Mouse (Mus musculus): Measurements from ENCODE around the gene 2900026A02Rik.

The 2900026A02Rik gene

DNA sequence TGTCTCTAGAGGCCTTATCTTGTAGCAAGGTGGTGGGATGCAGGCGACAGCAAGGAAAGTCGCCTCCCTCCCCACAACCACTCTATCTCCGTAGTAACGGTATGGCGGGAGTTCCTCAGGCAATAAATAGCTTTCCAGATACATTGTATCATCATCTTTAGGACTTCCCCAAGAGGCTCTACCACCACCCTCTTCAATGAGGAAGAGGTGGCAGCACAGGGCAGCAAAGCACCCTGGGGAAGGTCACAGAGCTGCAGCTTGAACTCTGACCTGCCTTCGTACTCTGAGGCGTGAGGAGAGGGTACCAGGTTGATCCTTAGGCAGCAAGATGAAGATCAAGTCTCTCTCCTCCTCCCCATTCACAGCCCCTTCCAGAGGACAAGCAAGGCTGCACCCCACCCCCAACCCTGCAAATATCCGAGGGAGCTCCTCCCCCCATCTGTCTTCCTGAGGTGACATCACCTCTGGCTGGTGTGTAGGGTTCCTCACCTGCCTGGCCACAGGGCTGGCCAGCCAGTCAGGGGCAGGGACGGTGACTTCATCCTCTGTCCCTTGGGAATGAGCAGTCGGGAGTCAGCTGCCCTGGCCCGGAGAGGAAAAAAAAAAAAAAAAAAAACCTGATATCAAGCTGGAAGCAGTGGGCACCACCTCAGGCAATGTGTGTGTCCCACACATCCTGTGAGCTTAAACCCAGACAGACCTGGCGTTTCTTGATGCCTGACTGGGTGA is 98.5 kb downstream of the 2900026A02Rik start:
- DNase-seq (ENCODE audit: low read depth), result no peak

DNA sequence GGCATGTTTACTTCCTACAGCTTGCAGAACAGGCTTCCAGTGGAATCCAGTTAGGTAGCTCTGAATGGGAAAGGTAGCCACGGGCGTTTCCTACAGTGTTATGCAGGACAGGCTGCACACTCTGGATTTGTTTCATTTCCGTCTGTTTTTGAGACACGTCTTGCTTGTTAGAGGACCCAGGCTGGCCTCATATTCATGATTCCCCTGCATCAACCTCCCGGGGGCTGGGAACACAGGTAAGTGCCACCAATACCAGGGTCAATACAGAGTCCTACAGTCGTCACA is 99.5 kb downstream of the 2900026A02Rik start:
- DNase-seq (ENCODE audit: low read depth), result no peak

DNA sequence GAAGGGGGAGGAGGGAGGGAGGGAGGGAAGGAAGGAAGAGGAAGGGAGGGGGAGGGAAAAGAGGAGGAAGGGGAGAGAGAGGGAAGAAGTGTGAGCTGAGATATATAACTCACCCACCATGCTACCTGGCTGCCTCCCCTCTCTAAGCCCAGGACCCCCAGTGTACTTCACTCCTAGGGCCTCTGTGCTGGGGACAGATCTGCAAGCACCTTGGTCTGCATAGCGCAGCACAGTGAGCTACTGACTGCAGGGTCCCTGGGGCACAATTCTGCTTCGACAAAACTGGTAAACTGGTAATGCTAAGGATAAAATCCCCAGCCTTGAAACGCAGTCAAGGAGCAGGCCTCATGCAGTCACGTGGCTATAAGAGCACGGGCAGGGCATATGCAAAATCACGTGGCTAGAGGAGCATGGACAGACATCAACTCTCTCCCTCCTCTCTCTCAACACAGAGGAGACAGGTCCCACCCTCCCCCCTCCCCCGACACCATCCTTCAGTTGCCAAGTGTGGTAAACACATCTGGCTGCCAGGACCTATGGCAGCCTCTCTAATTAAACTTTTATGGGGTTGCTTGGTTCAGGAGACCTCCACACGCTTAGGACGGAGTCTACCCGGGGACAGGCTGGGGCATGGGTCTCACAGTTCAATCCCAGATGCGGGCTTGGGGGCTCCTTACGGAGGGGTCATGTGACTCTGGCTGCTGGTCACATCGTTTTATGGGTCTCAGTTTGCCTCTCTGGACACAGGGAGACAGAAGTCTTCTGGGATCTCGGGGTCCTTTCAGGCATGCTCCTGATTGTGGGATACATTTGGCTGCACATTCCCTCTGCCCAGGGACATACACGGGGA is 100.1 kb downstream of the 2900026A02Rik start:
- DNase-seq (ENCODE audit: low read depth), result no peak

DNA sequence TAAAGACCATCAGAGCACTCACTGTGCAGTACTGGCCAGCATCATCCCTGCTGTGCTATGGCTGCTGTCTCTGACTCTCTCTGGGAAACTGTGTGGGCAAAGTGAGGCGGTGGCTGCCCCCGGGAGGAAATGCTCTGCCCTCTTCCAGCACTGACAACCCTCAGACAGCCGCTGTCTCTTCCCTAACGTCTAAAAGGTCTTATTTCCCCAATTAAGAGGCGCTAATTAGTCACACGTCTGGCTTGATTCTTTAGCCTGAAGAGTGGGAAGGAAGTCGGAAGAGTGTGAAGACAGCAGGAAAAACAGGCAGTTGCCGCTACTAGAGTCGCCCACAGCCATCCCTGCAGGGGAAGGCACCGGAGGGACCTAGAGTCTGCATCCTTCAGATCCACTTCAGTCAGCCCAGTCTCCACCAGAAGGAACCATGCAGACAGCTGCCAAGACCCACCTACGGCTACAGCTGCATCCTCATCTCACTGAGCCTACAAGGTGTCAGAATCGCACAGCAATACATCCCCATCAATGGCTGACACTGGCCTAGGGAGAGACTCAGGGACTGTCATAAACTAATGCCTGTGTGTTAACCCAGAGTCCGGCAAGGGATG is 101.1 kb downstream of the 2900026A02Rik start:
- DNase-seq (ENCODE audit: low read depth), result no peak

DNA sequence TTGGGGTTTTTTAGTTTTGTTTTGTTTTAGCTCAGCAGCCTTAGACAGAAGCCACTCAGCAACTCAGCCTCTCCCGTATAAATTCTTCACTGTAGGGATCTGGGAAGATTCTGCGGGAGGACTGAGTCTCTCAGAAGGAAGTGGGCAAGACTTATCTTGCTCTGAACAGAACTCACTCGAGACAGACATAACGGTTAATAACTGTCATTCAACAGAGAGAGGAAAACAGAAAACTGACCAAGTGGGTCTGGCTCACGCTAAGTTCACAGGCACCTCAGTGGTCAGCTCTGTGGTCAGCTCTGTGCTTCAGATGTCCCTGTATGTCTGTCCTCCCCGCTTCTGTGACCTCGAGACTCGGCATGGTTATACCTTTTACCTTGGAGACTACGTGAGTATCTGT is 101.7 kb downstream of the 2900026A02Rik start:
- no peak for DNase-seq (ENCODE audit: low read depth)

DNA sequence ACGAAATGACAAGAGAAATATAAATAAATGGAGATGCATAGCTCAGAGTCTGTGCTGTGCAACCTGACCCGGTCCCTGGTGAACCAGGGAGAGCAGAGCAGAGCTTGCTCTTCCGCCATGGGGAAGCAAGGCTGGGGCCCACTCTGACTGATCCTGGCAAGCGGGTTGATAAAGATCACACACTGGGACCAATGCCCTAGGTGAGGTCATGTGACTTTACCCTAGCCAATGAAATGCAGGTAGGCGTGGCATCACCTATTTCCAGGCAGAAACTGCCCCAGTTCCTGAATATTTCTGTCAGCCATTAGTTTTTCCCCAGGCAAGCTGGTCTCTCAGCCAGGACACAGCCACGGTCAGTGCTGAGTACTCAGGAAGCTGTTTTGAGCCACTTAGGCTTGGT is 102.3 kb downstream of the 2900026A02Rik start:
- no peak for DNase-seq (ENCODE audit: low read depth)

DNA sequence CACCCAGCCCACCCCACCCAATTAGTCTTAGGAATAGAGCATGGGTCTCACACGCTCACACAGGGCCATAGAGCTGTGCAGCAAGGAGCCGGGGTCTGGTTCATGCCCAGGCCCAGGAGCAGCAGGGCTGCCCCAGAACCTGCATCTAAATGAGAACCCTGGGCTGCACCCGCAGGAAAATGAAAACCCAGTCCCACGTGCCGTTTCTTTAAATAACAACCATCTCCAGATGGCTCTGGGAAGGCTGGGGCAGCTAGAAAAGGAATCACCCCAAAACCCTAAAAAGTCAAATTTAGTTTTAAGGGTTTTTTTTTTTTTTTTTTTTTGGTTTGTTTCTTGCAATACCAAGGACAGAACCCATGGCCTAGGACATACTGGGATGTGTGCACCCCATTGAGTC is 103.7 kb downstream of the 2900026A02Rik start:
- no peak for DNase-seq (ENCODE audit: low read depth)

DNA sequence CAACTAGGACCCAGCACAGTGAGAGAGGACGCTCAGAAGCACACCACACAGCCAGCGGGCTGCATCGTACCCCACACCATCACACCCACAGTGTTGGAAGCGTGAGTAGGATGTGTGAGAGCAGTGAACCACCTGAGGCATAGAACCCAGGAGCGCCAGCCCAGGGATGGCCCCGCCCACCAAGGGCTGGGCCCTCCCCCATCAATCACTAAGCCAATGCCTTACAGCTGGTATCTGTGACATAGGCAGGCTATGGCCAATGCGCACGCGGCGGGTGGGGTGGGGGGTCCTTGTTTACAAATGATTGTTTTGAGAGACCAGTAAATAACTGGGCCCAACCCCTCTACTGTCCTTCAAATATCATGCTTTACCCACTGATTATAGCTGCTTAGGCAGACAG is 105.1 kb downstream of the 2900026A02Rik start:
- DNase-seq (ENCODE audit: low read depth), result no peak

DNA sequence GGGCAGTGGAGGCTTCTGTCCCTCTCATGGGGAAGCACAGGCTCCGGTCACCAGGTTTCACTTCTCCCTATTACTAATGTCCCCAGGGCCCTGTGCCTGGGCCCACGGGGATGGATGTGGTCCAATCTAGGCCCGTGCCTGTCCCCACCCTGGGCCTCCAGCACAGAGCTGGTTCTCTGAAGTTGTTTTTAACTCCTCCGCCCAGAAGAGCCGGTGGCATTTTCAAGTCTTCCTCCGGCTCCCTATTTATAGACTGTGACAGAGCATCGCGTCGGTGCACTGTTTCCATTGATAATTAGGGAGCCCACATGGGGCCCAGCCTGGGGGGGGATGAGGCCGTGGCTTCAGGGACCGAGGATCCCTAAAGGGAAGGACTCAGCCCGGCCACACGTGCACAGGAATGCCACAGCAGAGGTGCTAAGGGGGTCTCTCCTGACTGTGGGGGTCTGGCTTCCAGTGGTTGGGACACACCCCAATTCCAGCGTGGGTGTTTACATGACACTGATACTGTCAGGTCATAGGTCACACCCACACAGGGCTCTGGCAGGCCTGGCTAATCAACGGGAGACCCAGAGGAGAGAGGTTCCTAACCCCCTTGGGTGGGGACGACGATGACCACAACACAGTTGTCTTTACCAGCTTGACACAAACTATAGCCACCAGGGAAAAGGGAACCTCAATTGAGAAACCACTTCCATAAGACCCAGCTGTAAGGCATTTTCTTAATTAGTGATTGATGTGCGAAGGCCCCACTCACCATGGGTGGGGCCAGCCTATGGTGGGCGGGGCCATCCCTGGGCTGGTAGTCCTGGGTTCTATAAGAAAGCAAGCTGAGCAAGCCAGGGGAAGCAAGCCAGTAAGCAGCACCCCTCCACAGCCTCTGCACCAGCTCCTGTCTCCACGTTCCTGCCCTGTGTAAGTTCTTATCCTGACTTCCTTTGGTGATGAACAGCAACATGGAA is 106.5 kb downstream of the 2900026A02Rik start:
- DNase-seq (ENCODE audit: low read depth), result no peak

DNA sequence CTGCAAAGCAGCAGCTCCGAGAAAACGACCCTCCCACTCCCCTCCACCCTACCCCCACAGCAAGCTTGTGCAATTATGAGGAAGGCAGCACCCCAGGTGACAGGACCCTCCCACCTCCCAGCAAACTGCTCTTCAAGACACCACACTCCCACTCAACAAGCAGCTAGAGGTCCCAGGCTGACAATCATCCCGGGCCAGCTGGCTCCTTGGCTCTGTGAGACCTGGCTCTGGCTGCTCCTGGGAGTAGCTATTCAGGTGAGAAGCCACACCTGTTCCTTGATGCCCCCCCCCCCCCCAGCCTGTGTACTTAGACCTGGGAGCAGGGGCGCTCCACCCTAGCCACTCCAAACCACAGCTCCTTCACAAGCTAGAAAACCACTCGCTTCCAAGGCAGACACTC is 107.9 kb downstream of the 2900026A02Rik start:
- DNase-seq (ENCODE audit: low read depth), result no peak

DNA sequence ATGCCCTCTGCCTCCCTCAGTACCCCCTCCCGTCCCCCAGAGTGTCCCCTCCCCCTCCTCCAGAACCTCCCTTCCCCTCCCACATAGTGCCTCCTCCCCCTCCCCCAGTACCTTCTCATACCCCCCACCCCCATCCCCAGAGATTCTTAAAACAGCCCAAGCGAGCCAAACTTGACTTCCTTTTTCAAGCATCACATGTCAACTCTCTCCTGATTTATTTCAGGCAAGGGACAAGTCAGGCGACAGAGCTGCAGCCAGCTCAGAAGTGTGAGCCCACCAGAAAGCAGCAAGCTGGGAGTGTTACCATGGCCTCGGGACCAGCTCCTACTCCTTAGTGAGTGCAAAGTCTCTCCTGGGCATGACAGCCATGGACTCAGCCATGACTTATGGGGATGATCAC is 109.7 kb downstream of the 2900026A02Rik start:
- DNase-seq (ENCODE audit: low read depth), result no peak

DNA sequence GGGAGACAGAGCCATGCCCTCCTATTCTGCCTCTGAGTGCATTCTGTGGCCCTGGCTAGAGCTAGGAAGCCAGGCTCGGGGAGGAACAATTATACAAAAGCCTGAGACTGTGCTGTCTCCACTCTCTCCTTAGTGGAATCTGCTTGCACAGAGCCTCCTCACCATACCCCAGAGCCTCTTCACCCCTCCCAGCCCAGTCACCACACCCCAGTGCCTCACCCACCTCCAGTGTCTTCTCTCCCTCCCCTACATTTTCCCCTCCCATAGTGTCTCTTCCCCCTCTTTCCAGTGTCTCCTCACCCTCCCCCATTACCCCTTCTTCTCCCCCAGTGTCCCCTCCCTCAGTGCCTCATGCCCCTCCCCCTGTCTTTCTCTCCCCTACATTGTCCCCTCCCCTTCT is 110.1 kb downstream of the 2900026A02Rik start:
- no peak for DNase-seq (ENCODE audit: low read depth)

DNA sequence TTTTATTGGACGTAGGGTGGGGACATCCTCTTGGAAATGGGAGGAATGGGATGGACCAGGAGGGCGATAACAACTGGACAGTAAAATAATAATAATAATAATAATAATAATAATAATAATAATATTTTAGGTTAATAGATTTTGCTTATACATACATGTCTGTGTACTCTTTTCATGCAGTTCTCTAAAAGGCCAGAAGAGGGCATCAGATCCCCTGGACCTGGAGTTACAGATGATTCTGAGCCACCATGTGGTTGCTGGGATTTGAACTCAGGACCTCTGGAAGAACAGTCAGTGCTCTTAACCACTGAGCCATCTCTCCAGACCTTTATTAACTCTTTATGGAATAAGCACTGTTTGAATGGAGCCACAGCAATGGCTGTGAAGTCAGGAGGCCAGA is 111.4 kb downstream of the 2900026A02Rik start:
- DNase-seq (ENCODE audit: low read depth), result peak; percentile 25

DNA sequence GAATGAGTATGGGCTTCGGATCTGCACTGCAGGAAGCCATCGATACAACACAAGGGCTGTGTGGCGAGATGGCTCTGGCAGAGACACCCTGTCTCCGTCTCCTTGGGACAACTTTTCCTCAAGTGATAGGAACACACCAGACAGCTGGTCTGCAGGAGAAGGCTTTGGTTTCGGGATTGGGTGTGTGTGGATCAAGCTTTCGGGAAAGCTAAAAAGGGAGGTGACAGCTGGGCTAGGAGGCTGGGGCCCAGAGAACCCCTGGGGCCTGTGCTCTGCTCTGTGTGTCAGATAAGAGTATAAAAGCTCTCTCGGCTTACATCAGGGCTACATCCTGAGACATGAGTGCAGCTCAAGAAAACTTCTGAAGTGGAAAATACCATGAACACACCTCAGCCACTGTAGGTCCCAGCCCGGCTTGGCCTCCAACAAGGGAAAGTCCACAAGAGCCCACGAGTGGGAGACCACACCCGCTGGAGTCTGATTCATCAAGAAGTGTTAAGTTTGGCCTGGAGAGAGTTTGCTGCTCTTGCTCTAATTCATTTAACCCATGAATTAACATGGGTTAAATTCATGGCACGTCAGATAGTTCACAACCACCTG is 112.8 kb downstream of the 2900026A02Rik start:
- DNase-seq (ENCODE audit: low read depth), result no peak

DNA sequence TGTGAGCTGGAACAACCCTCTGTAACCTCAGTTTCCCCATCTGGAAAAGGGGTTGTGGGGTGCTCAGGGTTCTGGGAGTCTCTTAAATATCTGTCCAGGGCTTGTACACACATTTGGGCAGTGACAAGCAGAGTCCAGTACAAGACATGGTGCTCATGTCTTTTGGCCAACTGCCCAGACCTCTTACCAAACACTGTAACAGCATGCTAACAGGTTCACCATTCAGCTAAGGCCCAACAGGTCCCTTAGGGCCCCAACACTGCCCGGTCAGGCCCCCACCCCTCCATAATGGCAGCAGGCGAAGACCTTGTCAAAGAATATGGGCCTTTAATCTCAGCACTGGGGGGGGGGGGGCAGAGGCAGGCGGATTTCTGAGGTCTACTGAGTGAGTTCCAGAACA is 113.3 kb downstream of the 2900026A02Rik start:
- no peak for DNase-seq (ENCODE audit: low read depth)

DNA sequence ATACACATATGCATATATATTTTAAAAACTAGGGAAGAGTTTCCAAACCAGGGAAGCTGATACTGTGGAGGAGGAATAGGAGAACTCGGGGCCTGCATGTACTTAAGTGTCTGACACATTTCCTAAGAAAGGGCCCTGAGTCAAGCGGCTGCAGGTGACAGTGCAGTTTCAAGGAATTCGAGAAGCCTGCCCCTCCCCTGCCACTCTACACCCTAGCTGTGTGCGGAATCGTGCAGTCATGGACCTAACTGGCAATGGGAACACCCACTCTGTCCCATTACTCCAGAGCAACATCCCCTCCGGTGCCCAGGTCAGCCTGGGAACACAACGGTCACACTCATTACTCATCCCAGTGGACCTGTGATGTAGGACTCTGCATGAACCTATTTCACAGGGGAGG is 114.4 kb downstream of the 2900026A02Rik start:
- DNase-seq (ENCODE audit: low read depth), result no peak

DNA sequence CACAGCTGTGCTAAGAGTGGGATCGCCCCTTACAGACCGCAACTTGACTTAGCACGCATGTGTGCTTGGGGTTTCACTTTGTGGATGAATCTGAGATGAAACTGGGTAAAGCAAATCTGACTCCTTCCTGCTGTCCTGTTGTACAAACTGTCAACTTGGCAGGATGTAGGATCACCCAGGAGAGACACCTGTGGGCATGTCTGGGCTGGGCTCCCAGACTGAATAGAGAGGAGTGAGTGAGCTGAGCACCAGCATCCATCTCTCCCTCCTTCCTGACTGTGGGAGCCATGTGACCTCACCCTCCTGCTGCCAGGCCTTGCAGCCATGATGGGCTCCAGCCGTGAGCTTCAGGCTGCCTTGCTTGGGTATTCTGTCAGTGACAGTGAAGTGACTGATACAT is 115.6 kb downstream of the 2900026A02Rik start:
- no peak for DNase-seq (ENCODE audit: low read depth)

DNA sequence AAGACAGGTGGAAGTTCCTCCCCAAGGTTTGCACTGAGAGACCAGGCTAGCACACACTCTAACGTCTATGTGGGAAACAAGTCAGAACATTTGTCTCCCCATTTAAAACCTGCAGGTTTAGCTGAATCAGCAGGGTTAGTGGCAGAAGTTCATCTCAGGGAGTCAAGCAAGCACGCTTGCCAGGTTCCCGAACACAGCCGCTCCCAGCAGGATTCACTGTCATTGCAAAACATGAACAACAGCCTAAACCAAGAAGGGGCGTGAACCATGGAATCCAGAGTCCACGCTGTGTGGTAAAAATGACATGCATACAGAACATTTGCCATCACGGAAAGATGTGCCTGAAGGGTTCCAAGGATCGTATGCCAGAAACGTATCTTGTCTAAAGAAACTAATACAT is 116.0 kb downstream of the 2900026A02Rik start:
- DNase-seq (ENCODE audit: low read depth), result no peak

DNA sequence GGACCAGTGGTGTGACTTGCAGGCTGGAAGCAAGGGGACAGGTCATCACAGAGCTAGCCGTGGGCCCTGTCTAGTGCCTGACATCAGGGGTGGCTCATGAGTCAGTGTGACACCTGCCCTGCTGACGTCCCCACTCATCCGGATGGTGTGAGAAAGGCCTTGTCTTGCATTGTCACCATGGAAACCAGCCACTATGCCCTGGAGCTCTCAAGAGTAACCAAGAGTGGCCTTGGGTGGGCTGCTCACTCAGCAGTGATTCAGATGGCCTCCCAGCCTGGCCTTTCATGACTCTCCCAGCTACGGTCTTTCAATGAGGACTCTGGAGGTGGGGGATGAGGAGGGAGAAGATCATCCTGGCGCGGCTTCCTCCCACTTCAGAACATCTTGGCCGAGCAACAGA is 118.6 kb downstream of the 2900026A02Rik start:
- DNase-seq (ENCODE audit: low read depth), result no peak

DNA sequence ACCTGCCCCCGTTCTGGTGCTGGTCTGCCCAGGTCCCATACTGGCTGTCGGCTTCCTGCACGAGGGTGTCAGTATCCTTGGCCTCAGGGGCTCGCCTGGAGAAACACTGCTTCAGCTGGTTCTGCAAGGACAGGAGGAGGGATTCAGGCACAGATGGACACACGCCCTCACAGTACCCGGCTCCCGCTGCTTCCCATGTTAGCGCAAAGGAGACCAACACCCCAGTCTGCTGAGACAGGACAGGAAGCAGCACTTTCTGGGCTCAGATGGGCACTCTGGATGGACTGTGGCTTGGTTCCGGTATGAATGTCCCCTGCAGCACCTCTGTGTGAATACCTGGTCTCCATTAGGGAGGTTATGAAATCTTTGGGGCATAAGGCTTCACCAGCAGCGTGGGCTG is 119.6 kb downstream of the 2900026A02Rik start:
- DNase-seq (ENCODE audit: low read depth), result no peak

DNA sequence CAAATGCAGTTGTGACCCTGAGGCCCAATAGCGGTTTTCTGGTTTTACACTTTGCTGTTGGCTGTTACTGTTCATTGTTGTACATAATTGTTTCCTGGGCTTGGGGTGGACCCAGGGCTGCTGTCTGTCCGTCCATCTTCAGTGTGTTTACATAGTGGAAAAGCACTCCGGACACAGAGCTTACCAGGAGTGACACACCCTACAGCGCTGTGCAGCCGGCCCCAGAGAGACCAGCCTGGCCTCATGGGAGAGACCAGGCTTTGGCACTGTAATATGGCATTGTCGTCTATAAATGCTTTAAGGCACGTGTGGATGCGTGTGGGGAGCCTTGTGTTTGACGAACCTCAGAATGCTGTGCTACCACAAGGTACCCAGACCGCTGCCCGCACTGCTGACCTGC is 120.6 kb downstream of the 2900026A02Rik start:
- DNase-seq (ENCODE audit: low read depth), result no peak

DNA sequence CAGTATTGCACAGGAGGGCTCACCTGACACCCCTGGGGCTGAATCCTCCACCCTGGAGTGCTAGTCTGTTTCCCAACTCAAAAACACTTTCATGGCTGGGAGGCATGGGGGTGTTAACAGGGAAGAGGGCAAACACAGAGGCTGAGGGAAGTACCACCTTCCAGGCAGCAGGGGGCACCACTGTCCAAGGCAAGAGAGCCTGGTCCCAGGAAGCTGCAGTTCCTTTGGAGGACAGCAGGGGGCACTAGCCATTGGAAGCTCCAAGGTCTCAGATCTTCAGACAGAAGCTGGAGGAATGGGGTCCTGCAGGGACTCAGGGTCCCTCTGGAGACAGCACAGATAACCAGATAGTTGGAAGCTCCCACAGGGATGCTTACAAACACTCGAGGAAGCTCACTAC is 121.5 kb downstream of the 2900026A02Rik start:
- DNase-seq (ENCODE audit: low read depth), result peak; percentile 76
